Mouse (Mus musculus) ovary, postnatal 10 days (tissue): ENCODE measurements around the gene Spta1.

Source experiments
- DNase-seq: peaks from one replicate; pipeline ENCODE4 v3.0.0; 2022; ENCODE audit warnings: low spot score

The Spta1 gene

GRCm38 (mm10) chr1:174172605-174173004 is at the start of gene Spta1:
TSS of gene Spta1 (plus strand) at chr1:174172776.
- no peak for DNase-seq

DNA sequence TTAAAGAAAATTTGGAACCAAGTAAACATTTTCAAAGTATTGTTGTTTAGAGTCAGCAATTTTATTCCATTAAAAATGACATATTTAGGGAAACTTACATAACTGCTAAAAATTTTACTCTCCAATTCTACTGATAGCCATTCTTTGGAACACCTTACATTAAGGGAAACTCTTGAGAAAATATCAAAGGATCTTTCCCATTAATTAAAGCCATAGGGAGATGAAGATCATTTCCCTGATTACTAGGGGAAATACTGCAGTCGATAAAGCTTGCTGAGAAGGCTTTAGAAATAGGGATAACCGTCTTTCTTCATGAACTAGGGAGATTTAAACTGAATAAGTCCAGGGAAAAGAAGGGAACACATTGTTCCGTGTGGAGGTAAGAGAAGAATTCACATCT is 41.4 kb upstream of the Spta1 start, which contains the start of gene Olfr424:
Gene Olfr424 (plus strand): TSS at position 301 of the 400 bp plus-strand sequence.
- DNase-seq, result no peak

GRCm38 (mm10) chr1:174131999-174132398 is 40.6 kb upstream of the Spta1 start:
- DNase-seq, result no peak

- DNase-seq, result no peak
Observed at GRCm38 (mm10) chr1:174141384-174141783, 31.2 kb upstream of the Spta1 start.

DNA sequence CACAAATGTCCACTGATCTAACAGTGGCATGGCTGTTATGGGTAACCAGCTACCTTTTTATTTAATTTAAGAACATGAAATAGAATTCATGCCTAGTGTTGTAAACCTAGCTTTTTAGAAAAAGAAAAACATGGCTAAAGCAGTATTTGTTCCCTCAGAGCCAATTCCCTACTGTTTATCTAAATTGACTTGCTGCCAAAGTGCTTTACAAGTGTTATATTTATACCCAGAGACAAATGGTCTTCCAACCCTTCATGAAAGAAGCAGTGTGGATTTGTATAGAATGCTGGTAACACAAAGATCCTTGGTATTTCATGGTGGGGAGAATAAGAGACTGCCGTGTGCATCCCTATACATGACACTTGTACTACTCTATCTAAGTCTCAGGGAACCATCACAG is 25.9 kb upstream of the Spta1 start:
- no peak for DNase-seq

GRCm38 (mm10) chr1:174149289-174149688 is 23.3 kb upstream of the Spta1 start:
- no peak for DNase-seq

- no peak for DNase-seq
Observed at GRCm38 (mm10) chr1:174155333-174155732, 17.2 kb upstream of the Spta1 start, which contains the start of gene Olfr420. TSS of gene Olfr420 (plus strand) at chr1:174155633.

DNA sequence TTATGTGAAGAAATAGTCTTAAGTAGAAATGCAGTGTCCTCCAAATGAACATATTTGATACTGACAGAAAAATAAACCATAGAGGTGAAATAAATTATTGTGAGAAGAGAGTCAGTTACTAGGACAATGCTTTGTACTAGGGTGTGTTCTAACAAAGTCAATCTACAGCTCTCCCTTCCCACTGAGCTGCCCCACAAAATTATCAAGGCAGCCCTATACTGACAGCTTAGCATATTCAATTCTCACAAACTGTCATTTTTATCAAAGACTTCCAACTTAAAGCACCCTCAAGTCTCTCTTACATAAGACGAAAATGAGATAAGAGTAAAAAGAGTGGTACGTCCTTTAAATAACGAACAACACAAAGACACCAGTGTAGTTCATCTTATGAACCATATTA is 15.0 kb upstream of the Spta1 start:
- DNase-seq, result no peak

DNA sequence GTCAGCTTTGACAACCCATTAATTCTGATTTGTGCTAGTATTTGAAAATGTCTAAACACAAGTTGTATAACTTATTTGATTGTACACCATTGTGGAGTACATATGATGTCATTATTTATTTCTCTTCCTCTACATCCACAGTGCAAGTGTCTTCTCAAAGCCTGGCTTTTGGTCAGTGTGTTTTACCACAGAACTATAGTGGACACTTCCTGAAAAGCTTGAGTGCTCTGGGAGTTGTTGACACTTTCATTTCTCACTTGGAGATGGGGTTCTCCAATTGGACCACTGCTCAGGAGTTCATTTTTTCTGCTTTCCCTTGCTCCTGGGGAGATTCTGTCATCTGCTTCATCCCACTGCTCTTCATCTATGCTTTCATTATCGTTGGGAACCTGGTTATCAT is 14.1 kb upstream of the Spta1 start:
- no peak for DNase-seq

DNA sequence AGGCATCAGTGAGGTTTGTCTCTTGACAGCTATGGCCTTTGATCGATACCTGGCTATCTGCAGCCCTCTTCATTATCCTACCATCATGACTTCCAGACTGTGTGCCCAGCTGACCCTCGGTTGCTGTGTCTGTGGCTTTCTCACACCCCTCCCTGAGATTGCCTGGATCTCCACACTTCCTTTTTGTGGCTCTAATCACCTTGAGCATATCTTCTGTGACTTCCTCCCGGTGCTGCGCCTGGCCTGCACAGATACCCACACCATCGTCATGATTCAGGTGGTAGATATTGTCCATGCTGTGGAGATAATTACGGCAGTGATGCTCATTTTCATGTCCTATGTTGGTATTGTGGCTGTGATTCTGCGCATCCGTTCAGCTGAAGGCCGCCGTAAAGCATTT is 13.5 kb upstream of the Spta1 start:
- DNase-seq, result no peak

DNA sequence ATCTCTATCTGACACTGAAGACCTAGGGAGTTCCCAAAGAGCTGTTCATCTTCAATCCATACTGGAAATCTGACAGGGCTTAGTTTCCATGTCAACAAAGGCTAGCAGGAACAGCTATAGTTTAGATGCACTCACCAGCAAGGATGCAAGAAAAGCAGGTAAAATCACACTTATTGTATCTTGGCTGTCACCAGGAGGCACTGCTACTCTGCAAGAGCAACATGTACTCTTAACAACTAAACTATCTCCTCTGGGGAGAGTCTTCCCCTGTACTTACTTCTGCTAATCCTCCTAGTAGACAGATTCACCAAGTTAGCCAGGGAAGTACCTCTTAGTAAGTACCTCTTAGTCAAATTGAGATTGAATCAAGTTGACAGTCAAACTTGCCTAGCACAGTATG is 3.6 kb upstream of the Spta1 start:
- DNase-seq, result no peak

DNA sequence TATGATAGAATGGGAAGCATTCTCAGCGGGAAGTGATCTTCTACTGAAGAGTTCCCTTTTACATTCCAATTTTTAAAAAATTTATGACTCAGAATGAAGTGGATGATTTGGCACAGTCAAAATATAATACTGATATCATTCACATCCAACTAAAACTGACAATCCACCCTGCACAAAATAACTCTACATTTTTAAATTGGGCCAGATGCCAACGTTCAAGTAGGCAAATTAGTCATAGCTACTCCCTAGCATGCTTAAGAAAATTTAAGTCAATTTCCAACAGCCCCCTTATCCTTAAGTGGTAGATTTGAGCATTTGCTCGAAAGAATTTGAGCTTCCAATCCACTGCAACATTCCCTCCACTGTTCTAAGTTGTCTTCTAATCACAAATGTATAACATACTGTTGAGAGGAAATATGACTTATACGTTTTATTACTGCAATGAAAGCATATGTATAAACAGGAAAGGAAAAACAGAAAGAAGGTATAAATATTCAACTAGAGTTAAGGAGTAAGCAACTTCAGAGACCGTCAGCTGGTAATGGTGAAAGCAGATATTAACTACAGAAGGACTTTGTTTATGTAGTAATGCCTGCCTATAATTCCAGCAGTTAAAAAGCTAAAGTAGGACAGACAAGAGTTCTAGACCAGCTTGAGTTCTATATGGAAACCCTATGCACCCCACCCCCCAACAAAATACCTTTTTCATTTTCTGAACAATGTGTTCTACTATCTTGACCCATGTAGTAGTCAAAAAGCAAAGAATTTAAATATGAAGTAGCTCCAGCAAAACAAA is 1.7 kb upstream of the Spta1 start:
- no peak for DNase-seq

DNA sequence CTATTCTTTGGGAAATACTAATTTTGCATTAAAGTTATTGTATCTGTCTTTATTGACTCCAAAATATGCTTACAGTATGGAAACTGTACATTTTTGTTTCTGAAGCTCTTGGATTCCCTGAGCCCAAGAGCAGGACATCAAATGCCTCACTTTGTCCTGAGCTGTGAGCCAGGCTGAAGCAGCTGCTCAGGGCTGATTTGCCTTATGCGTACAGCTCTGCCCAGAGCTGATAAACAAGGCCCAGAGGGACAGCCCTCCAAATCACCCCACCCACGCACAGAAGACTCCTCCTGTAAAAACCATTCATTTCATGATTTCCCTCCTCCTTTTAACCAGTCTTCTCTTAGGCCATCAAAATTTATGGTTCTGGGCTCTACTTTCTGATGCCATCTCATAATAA is 1.0 kb upstream of the Spta1 start:
- DNase-seq, result no peak

DNA sequence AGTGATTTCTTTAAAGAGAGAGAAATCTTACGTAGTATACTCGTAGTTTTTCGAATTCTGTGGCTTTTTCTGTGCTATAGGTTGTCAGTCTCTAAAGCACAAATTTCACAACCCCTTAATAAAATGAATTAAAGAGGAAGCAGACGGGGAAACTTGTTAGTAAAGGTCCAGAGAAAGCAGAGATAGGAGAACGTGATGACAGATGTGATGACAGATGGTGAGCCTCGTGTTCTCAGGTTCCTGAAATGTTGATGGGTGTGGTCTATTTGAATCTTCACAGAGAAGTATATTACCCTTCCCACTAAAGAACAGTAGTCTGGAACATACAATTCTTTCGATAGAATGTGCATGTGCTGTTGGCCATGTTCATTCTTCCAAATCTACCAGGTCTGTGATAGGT is 32.1 kb downstream of the Spta1 start:
- DNase-seq, result no peak

DNA sequence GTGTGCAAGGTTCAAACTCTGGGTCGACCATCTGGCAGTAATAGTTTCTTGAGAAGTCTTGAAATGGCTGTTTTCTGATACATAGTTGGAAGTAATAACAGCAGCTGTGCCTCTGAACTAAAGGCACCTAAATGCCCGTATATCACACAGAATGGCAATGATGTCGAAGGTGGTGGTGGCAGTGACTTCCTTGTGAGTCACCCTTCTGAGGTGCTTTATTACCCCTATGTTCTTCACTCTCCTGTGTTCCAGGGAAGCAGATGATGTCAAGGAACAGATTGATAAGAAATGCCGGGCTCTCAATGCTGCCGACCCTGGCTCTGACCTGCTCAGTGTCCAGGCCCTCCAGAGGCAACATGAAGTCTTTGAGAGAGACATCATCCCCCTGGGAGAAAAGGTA is 39.7 kb downstream of the Spta1 start:
- no peak for DNase-seq

DNA sequence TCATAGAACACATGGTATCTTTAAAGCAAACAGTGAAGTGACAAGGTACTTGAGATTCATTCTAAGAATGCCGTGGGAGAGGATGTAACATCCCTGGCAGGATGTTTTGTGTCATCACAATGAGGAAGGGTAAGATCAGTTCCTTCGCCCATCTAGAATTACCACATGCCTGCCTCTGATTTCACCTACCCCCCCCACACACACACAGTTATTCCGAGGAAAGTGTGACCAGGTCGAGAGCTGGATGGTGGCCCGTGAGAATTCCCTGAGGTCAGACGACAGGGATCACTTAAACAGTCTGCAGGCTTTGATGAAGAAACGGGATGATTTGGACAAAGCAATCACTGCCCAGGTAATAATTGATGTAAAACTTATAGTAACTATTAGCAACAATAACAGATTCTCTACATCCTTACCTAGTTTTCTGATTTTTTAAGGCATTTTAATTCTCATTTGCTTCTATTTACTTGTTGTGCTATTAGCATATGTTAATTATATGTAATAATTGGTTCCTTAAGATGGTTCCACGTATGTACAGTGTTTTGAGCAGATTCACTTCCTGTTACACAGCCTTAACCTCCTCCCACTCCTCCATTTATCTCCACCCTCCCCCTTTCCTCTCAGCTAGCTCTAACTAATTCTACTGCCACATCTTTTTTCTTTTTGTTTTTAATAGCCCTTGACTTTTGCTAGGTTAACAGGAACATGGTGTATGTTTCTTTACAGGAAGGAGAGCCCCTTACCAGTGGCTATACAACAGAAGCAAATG is 42.9 kb downstream of the Spta1 start:
- no peak for DNase-seq

DNA sequence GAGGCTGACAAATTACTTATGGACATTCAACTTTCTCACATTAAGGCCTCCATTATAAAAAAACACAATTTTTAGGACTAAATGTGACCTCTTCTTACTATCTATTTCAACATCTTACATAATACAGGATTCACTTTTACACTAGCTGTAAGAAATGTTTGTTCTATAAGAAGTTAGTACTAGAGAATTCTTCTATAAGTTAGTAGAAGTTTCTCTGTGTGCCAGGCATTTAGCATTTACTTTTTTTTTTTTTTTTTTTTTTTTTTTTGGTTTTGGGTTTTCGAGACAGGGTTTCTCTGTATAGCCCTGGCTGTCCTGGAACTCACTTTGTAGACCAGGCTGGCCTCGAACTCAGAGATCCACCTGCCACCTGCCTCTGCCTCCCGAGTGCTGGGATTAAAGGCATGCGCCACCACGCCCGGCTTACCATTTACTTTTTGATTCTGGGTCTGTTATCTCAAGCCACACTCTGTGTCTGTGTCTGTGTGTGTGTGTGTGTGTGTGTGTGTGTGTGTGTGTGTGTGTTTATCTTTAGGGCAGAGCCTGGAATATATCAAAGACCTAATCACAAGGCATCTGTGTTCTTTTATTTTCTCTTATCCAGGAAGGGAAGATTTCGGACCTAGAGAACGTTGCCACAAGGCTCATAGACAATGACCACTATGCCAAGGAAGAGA is 44.1 kb downstream of the Spta1 start:
- DNase-seq, result no peak

- DNase-seq, result no peak
Observed at GRCm38 (mm10) chr1:174239916-174240315, 67.3 kb downstream of the Spta1 start.

DNA sequence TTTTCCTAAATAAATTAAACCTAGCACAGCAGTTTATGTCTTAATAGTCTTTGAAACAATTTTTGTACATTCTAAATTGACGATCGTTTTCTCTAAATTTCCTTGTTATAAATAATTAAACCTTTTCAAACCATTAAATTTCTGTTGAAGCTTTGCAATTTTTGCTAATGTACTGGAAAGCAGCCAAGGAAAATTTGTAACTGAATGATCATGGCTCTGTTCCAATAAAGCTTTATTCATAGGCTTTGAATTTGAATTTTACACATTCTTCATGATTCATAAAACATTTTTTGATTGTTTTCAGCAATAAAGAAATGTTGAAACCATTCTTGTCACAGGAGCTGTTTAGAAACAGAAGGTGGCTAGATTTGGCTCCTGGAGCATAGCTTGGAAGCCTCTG is 72.0 kb downstream of the Spta1 start:
- no peak for DNase-seq

GRCm38 (mm10) chr1:174246080-174246479 is 73.5 kb downstream of the Spta1 start:
- no peak for DNase-seq

DNA sequence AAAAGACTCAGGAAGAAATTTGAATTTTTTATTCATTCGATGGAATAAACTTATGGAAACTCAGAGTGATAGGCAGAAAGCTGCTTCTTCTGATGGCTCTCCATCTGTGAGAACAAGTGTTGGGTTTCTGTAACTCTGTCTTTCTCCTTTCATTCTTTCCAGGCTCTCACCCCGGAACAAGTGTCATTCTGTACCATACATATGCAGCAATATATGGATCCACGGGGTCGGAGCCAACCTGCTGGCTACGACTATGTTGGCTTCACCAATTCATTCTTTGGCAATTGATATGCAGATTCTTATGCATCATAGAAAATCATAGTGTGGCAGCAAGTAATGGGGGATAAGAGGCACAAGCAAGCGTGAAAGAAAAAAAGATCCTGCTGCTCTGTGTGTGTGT is 74.6 kb downstream of the Spta1 start:
- no peak for DNase-seq

DNA sequence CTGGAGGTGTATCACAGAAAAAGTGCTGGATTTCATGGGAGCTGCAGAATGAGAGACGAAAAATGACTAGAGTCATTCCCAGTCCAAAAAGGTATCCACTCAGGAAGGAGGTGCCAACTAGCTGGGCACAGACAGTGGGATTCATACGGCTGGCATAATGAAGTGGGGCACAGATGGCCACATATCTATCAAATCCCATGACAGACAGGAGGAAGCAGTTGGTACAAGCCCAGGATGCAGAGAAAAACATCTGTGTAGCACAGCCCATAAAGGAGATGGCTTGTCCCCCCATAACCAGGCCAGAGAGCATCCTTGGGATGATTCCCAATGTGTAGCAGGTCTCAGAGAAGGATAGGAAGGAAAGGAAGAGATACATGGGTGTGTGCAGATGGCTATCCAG is 77.8 kb downstream of the Spta1 start:
- no peak for DNase-seq

DNA sequence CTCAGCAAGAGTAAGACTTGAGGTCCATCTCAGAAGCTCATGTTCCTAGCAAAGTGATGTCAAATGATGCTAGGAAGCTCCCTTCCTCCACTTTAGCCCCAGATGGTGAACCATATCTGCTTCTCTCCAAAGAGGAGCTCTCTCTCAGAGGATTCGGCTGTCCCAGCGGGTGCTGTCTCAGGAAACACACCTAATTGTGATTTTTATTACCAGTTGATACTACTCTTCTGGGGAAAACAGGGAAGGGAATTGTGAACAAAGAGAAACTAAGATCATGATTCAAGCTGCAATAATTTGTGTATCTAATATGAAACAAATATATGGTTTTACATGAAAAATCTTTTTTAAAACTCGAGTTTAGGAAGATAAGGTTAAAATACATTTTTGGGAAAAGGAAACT is 79.4 kb downstream of the Spta1 start, which contains the start of gene Olfr419:
Gene Olfr419 (minus strand): TSS at position 101 of the 400 bp plus-strand sequence.
- no peak for DNase-seq
